Mouse (Mus musculus) megakaryocyte, embryonic 14.5 days (primary cell): ENCODE measurements at regions not wholly inside any gene's neighbourhood (a gene's known extent, or its start where the extent isn't known, plus 50 kb on each side); places are given as distances from the start of the nearest gene placed in this dataset.

ENCODE experiments used
- H3K27me3 ChIP-seq: replicated peaks from 2 replicates; pipeline ENCODE3; 2012; ENCODE audit warnings: inconsistent platforms
- H3K36me3 ChIP-seq: replicated peaks from 2 replicates; pipeline ENCODE3; 2012; ENCODE audit warnings: low read length, inconsistent platforms, mixed read lengths
- H3K4me1 ChIP-seq: 2 replicates; pipeline ENCODE4 v1.6.1; 2012; ENCODE audit warnings: inconsistent platforms
- H3K4me3 ChIP-seq: replicated peaks from 2 replicates; pipeline ENCODE3; 2012; ENCODE audit warnings: moderate library complexity, mild to moderate bottlenecking, inconsistent platforms
- H3K9me3 ChIP-seq: 2 replicates; pipeline ENCODE4 v1.6.1; 2012; ENCODE audit warnings: inconsistent platforms
- FLI1 ChIP-seq: IDR thresholded peaks from 2 replicates; pipeline ENCODE4 v1.6.1; 2012; ENCODE audit warnings: low read length, inconsistent platforms, mixed read lengths
- GATA1 ChIP-seq: IDR thresholded peaks from 3 replicates; pipeline ENCODE4 v1.6.1; 2012; ENCODE audit warnings: mixed read lengths, low read length, inconsistent platforms, borderline replicate concordance

DNA sequence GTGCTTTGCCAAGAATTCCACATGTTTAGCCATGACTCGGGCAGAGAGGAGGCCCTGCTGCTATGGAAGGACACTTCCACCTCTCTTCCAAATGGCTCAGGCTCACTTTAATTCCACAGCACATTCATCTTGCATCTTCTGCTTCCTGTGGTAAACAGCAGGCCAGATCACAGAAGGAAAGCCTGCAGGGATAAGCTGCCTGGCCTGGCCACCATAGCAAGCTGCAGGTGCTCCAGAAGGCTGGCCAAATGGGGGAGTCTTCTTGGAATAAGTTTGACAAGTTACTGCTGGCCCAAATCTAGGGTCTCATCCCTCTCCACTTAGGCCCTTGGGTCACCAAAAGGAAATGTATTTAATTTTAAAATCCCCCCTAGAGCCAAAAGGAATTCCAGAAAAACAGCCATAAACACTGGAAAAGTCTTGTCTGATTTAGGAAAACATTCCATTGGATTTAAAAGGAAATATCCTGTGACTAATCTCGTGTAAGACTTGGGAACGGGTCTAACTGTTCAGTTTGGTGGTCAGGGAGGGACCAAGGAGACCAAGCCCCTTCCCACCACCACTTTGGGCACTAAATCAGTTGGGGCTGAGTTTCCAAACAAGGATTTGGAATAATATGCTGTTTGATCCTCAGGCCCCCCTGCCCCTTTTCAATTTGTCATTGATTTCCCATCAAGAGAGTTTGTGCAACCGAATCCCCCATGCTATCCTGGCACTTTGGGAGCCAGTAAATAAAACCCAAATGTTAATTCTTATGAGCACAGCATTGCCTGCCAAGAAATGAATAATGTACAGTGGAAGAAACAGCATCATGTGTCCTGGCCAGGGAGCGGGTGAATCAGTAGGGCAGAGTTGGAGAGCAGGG, 117.6 kb upstream of the Habp2 start:
- no peaks in the 10 kb centered on the region for H3K4me1 ChIP-seq
- TF ChIP-seq FLI1 (no peak), GATA1 (no peak)
- H3K36me3 ChIP-seq = no peaks in the 10 kb centered on the region
- no peak overlapping the region for H3K4me3 ChIP-seq
- H3K27me3 ChIP-seq = no peaks in the 10 kb centered on the region
- H3K9me3 ChIP-seq = peaks cover 25% of the 10 kb centered on the region

DNA sequence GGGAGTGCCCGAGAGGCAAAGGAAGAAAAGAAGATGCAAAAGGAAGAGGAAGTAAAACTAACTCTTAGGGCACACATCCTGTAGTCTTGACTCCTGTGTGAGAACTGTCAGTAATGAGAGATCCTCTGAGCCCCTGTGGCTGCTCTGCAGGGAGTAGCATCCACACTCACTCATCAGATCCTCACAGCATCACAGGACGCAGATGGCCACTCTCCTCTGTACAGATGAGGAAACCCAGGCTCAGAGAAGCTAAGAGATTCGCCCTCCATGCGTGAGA, 117.0 kb upstream of the Habp2 start:
- H3K36me3 ChIP-seq = no peaks in the 10 kb centered on the region
- peaks cover 25% of the 10 kb centered on the region for H3K9me3 ChIP-seq
- TF ChIP-seq FLI1 (no peak), GATA1 (no peak)
- no peaks in the 10 kb centered on the region for H3K27me3 ChIP-seq
- H3K4me3 ChIP-seq = no peak overlapping the region
- H3K4me1 ChIP-seq = no peaks in the 10 kb centered on the region

- Histone ChIP-seq H3K9me3 (peaks cover 17% of the 10 kb centered on the region), H3K27me3 (no peaks in the 10 kb centered on the region), H3K4me3 (no peak overlapping the region), H3K4me1 (no peaks in the 10 kb centered on the region), H3K36me3 (no peaks in the 10 kb centered on the region)
- no peak for TF ChIP-seq FLI1
Observed at GRCm38 (mm10) chr19:56172454-56172853, 114.5 kb upstream of the Habp2 start.

DNA sequence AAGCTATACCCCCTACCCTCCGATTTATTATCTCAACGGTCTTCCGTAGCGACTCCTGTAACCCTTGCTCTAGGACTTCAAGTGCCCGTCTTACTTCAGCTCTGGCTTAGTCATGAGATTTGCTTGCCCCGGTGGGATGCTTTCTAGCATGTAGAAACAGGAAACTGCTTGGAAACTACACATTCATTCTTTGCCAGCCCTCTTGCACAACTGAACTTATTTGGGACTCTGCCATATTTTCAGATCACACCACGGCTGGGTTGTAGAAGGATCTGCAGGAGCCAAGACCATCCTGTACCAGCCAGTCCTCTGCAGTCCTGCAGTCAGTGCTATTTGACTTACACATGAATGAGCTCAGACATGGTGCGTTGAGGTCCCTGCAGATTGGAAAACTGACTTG, 110.9 kb upstream of the Habp2 start:
- TF ChIP-seq GATA1 (no peak), FLI1 (no peak)
- Histone ChIP-seq H3K4me1 (no peaks in the 10 kb centered on the region), H3K36me3 (no peaks in the 10 kb centered on the region), H3K4me3 (no peak overlapping the region), H3K27me3 (no peaks in the 10 kb centered on the region), H3K9me3 (peaks cover 19% of the 10 kb centered on the region)

DNA sequence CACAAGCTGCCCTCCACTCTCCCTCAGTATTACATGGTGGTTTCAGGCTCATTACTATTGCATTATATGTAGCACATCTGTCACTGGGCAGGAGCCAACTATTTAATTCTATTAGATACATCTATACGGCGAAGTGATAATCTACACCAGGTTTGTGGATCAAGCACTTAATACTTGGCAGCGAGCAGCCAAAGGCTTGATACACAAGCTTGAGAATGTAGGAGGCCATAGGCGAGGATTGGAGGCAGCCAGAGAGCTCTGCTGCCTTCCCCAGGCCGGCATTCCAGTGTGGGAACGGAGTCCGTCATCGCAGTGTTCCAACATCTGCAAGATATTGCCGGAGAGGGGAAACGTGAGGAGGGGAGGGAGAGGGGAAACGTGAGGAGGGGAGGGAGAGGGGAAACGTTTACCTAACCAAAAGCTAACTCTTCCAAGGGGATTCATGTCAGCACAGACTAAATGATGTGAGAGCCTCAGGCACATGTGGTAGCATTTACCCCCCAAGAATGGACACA, 109.6 kb upstream of the Habp2 start:
- no peaks in the 10 kb centered on the region for H3K27me3 ChIP-seq
- H3K9me3 ChIP-seq = peaks cover 29% of the 10 kb centered on the region
- H3K36me3 ChIP-seq = no peaks in the 10 kb centered on the region
- H3K4me3 ChIP-seq = no peak overlapping the region
- H3K4me1 ChIP-seq = no peaks in the 10 kb centered on the region
- TF ChIP-seq GATA1 = no peak
- no peak for TF ChIP-seq FLI1

GRCm38 (mm10) chr19:56185756-56186155, 101.2 kb upstream of the Habp2 start:
- no peaks in the 10 kb centered on the region for H3K4me1 ChIP-seq
- TF ChIP-seq FLI1 (no peak), GATA1 (no peak)
- H3K9me3 ChIP-seq = peaks cover 47% of the 10 kb centered on the region
- H3K36me3 ChIP-seq = no peaks in the 10 kb centered on the region
- H3K27me3 ChIP-seq = no peaks in the 10 kb centered on the region
- H3K4me3 ChIP-seq = no peak overlapping the region

DNA sequence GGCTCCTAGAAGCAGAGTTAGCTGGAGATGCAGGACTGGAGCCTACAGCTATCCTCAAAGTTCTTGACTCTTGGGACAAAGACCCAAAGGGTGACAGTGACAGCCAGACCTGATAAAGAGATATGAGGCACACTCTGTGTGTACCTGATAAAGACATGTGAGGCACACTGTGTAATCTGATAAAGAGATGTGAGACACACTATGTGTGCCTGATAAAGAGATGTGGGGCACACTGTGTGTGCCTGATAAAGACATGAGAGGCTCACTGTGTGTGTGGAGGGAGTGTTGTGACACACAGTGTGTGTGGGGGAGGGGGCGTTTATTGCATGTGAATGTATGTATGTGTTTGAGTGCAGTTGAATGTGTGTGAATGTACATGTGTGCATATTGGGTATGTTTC, 97.8 kb upstream of the Habp2 start:
- H3K36me3 ChIP-seq = no peaks in the 10 kb centered on the region
- no peaks in the 10 kb centered on the region for H3K27me3 ChIP-seq
- H3K4me1 ChIP-seq = no peaks in the 10 kb centered on the region
- TF ChIP-seq FLI1 (no peak), GATA1 (no peak)
- H3K9me3 ChIP-seq = peaks cover 18% of the 10 kb centered on the region
- no peak overlapping the region for H3K4me3 ChIP-seq

DNA sequence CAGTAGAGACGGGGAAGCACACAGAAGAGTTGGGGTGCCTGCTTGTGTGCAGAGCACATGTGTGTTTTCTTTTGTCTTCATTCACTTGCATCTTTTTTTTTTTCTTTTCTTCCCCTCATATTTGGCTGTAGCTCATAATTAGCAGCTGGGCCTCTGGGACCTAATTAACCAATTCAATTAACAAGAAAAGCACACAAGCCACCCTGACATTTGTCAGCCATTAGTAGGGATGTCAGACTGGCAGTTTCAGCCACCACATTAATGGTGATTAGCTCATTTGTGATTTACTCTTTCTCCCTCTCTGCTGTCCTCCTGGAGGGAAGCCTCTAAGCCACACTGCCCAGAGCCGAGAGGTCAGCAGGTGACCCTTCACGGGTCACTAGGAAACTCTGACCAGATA, 96.7 kb upstream of the Habp2 start:
- TF ChIP-seq GATA1 (no peak), FLI1 (no peak)
- no peaks in the 10 kb centered on the region for H3K27me3 ChIP-seq
- H3K4me1 ChIP-seq = no peaks in the 10 kb centered on the region
- H3K36me3 ChIP-seq = no peaks in the 10 kb centered on the region
- no peak overlapping the region for H3K4me3 ChIP-seq
- H3K9me3 ChIP-seq = peaks cover 8% of the 10 kb centered on the region

- TF ChIP-seq FLI1 (no peak), GATA1 (no peak)
- H3K27me3 ChIP-seq = no peaks in the 10 kb centered on the region
- H3K36me3 ChIP-seq = no peaks in the 10 kb centered on the region
- H3K4me3 ChIP-seq = no peak overlapping the region
- no peaks in the 10 kb centered on the region for H3K4me1 ChIP-seq
- no peaks in the 10 kb centered on the region for H3K9me3 ChIP-seq
Observed at GRCm38 (mm10) chr19:56198474-56199236, 88.3 kb upstream of the Habp2 start.
